Mouse (Mus musculus) limb, embryonic 11.5 days (tissue): ENCODE results near the gene Krt27. TPM values are rescaled to one million over a fixed set of nuclear protein-coding genes. Genes with fewer than 3 reads are reported as not detected.

ENCODE experiments used
- ATAC-seq: fragments of 200-750 bp; cut with Nextera tagmentation; 2 replicates; pipeline ENCODE4 v1.8.0; 2017; ENCODE audit warnings: low read depth; ENCODE audit not compliant: insufficient number of reproducible peaks, low FRiP score, low TSS enrichment
- DNase-seq: peaks from one replicate; pipeline ENCODE4 v3.0.0-alpha.2; 2015; ENCODE audit warnings: low spot score
- H3K27ac ChIP-seq: fragments of 300-500 bp; sonication (generic); replicated peaks from 2 replicates; pipeline ENCODE4 v1.5.1; 2014; ENCODE audit warnings: low read depth, mild to moderate bottlenecking, low read length
- H3K27me3 ChIP-seq: fragments of 300-500 bp; sonication (generic); 2 replicates; pipeline ENCODE4 v1.6.1; 2014; ENCODE audit warnings: mild to moderate bottlenecking, low read length, mixed read lengths; ENCODE audit not compliant: control insufficient read depth, insufficient read depth
- H3K36me3 ChIP-seq: fragments of 300-500 bp; sonication (generic); 2 replicates; pipeline ENCODE4 v1.6.1; 2014; ENCODE audit warnings: mild to moderate bottlenecking, low read length, moderate library complexity, mixed read lengths; ENCODE audit not compliant: control insufficient read depth, insufficient read depth
- H3K4me1 ChIP-seq: fragments of 300-500 bp; sonication (generic); 2 replicates; pipeline ENCODE4 v1.6.1; 2014; ENCODE audit warnings: low read length, mixed read lengths; ENCODE audit not compliant: control insufficient read depth, insufficient read depth
- H3K4me2 ChIP-seq: fragments of 300-500 bp; sonication (generic); 2 replicates; pipeline ENCODE4 v1.6.1; 2014; ENCODE audit warnings: low read depth, mild to moderate bottlenecking, moderate library complexity; ENCODE audit not compliant: severe bottlenecking
- H3K4me3 ChIP-seq: fragments of 300-500 bp; sonication (generic); 2 replicates; pipeline ENCODE4 v1.5.1; 2014; ENCODE audit warnings: low read depth, low read length
- H3K9ac ChIP-seq: fragments of 300-500 bp; sonication (generic); 2 replicates; pipeline ENCODE4 v1.6.1; 2014; ENCODE audit warnings: mild to moderate bottlenecking, low read length
- H3K9me3 ChIP-seq: fragments of 300-500 bp; sonication (generic); 2 replicates; pipeline ENCODE4 v1.6.1; 2016; ENCODE audit warnings: low read length; ENCODE audit not compliant: control insufficient read depth
- WGBS: fragments of 180-500 bp; shearing (Covaris S2); extraction: QIAGEN DNeasy Blood & Tissue Kit; methylation state at CpG from one replicate; pipeline ENCODE4 v1.1.7; 2014; 5-methylcytosine and 5-hydroxymethylcytosine counted together
- polyA plus RNA-seq: library from polyadenylated mRNA; unstranded; fragments of >200 nt; fragmentation: Nextera tagmentation; extraction: Ambion mirVana; gene quantifications from 2 replicates; pipeline ENCODE4 v1.2.1, GENCODE M21; 2014

The Krt27 gene
- polyA plus RNA-seq, 1 experiment from 2014 or later: not detected

- DNase-seq (peak; percentile 64), ATAC-seq (no peak)
- Histone ChIP-seq H3K36me3 (no peaks in the 10 kb centered on the region), H3K9me3 (no peaks in the 10 kb centered on the region), H3K4me2 (no peak overlapping the region), H3K27ac (no peak overlapping the region), H3K27me3 (no peaks in the 10 kb centered on the region), H3K4me3 (no peak overlapping the region), H3K4me1 (no peaks in the 10 kb centered on the region), H3K9ac (no peak overlapping the region)
- WGBS: 30% methylated on average over 9 of the region's 9 CpGs
Observed at GRCm38 (mm10) chr11:99364412-99364811, 13.5 kb upstream of the Krt27 start.

- DNase-seq (no peak), ATAC-seq (no peak)
- H3K4me3 ChIP-seq: no peak overlapping the region
- no peaks in the 10 kb centered on the region for H3K9me3 ChIP-seq
- 83% methylated on average over 8 of the region's 8 CpGs for WGBS
- H3K27ac ChIP-seq: no peak overlapping the region
- H3K9ac ChIP-seq: no peak overlapping the region
- no peak overlapping the region for H3K4me2 ChIP-seq
- no peaks in the 10 kb centered on the region for H3K27me3 ChIP-seq
- no peaks in the 10 kb centered on the region for H3K36me3 ChIP-seq
- no peaks in the 10 kb centered on the region for H3K4me1 ChIP-seq
Observed at GRCm38 (mm10) chr11:99361423-99361822, 10.5 kb upstream of the Krt27 start.

GRCm38 (mm10) chr11:99339299-99339847 is 11.5 kb downstream of the Krt27 start:
- WGBS: 84% methylated on average over 11 of the region's 11 CpGs
- H3K9me3 ChIP-seq: no peaks in the 10 kb centered on the region
- no peak overlapping the region for H3K4me3 ChIP-seq
- H3K4me2 ChIP-seq: no peak overlapping the region
- H3K4me1 ChIP-seq: no peaks in the 10 kb centered on the region
- H3K27me3 ChIP-seq: no peaks in the 10 kb centered on the region
- no peak overlapping the region for H3K9ac ChIP-seq
- no peak for ATAC-seq
- no peak overlapping the region for H3K27ac ChIP-seq
- H3K36me3 ChIP-seq: no peaks in the 10 kb centered on the region
- no peak for DNase-seq

- Histone ChIP-seq H3K36me3 (no peaks in the 10 kb centered on the region), H3K27me3 (no peaks in the 10 kb centered on the region), H3K4me3 (no peak within 1 kb of the TSS), H3K4me1 (no peaks in the 10 kb centered on the region), H3K27ac (no peak within 1 kb of the TSS), H3K9ac (no peak within 1 kb of the TSS), H3K9me3 (no peaks in the 10 kb centered on the region), H3K4me2 (no peak within 1 kb of the TSS)
- DNase-seq: no peak
- 92% methylated on average over 11 of the region's 11 CpGs for WGBS
- ATAC-seq: no peak
Observed at GRCm38 (mm10) chr11:99337866-99338265, 13.0 kb downstream of the Krt27 start, which contains the start of gene Krt26. Gene Krt26 (minus strand): TSS chr11:99337966.

- Histone ChIP-seq H3K4me3 (no peak overlapping the region), H3K9me3 (no peaks in the 10 kb centered on the region), H3K27me3 (no peaks in the 10 kb centered on the region), H3K9ac (no peak overlapping the region), H3K27ac (no peak overlapping the region), H3K4me1 (no peaks in the 10 kb centered on the region), H3K4me2 (no peak overlapping the region), H3K36me3 (no peaks in the 10 kb centered on the region)
- no peak for DNase-seq
- WGBS: 81% methylated on average over 13 of the region's 13 CpGs
- no peak for ATAC-seq
Observed at GRCm38 (mm10) chr11:99333426-99333825, 17.5 kb downstream of the Krt27 start.

GRCm38 (mm10) chr11:99329655-99330054 is 21.2 kb downstream of the Krt27 start:
- Histone ChIP-seq H3K4me2 (no peak overlapping the region), H3K36me3 (no peaks in the 10 kb centered on the region), H3K27ac (no peak overlapping the region), H3K4me3 (no peak overlapping the region), H3K4me1 (no peaks in the 10 kb centered on the region), H3K27me3 (no peaks in the 10 kb centered on the region), H3K9me3 (no peaks in the 10 kb centered on the region), H3K9ac (no peak overlapping the region)
- no peak for DNase-seq
- WGBS: 76% methylated on average over 2 of the region's 2 CpGs
- no peak for ATAC-seq

GRCm38 (mm10) chr11:99322851-99323250 is 28.1 kb downstream of the Krt27 start, which contains the start of gene Krt25:
Gene Krt25 (minus strand): TSS chr11:99322951.
- no peak within 1 kb of the TSS for H3K4me3 ChIP-seq
- H3K9ac ChIP-seq: no peak within 1 kb of the TSS
- no peak for ATAC-seq
- 92% methylated on average over 11 of the region's 11 CpGs for WGBS
- no peak within 1 kb of the TSS for H3K4me2 ChIP-seq
- no peak for DNase-seq
- H3K27me3 ChIP-seq: no peaks in the 10 kb centered on the region
- no peaks in the 10 kb centered on the region for H3K36me3 ChIP-seq
- H3K4me1 ChIP-seq: no peaks in the 10 kb centered on the region
- no peak within 1 kb of the TSS for H3K27ac ChIP-seq
- no peaks in the 10 kb centered on the region for H3K9me3 ChIP-seq

- no peak for DNase-seq
- Histone ChIP-seq H3K9ac (no peak overlapping the region), H3K27ac (no peak overlapping the region), H3K27me3 (no peaks in the 10 kb centered on the region), H3K4me2 (no peak overlapping the region), H3K36me3 (no peaks in the 10 kb centered on the region), H3K9me3 (no peaks in the 10 kb centered on the region), H3K4me3 (no peak overlapping the region), H3K4me1 (no peaks in the 10 kb centered on the region)
- no peak for ATAC-seq
- 87% methylated on average over 14 of the region's 14 CpGs for WGBS
Observed at GRCm38 (mm10) chr11:99321094-99321493, 29.8 kb downstream of the Krt27 start.

GRCm38 (mm10) chr11:99319127-99319526 is 31.8 kb downstream of the Krt27 start:
- Histone ChIP-seq H3K4me1 (no peaks in the 10 kb centered on the region), H3K27me3 (no peaks in the 10 kb centered on the region), H3K9me3 (no peaks in the 10 kb centered on the region), H3K36me3 (no peaks in the 10 kb centered on the region), H3K27ac (no peak overlapping the region), H3K4me2 (no peak overlapping the region), H3K9ac (no peak overlapping the region), H3K4me3 (no peak overlapping the region)
- 78% methylated on average over 9 of the region's 9 CpGs for WGBS
- ATAC-seq: no peak
- DNase-seq: no peak
